Mouse (Mus musculus): ENCODE results near the gene Cobl.

- TF ChIP-seq CTCF (IDR thresholded peaks at IDR 0.05; ENCODE audit: low read depth) (no peak), EP300 (IDR thresholded peaks at IDR 0.05; ENCODE audit: low read depth) (no peak)
These were observed 265.3 kb downstream of the Cobl start for GRCm38 (mm10) chr11:12199441-12199840.
